Mouse (Mus musculus) cortical plate, adult 2 months (tissue): Measurements from ENCODE around the gene Tmprss13.

Experiments used
- CTCF ChIP-seq: fragments of 200-500 bp; IDR thresholded peaks from 2 replicates; pipeline ENCODE4 v1.5.1; 2011; ENCODE audit warnings: mild to moderate bottlenecking, control low read depth, low read length; ENCODE audit not compliant: insufficient read depth; ENCODE audit errors: extremely low read depth
- POLR2A ChIP-seq: fragments of 200-500 bp; IDR thresholded peaks from 2 replicates; pipeline ENCODE4 v1.6.1; 2011; ENCODE audit warnings: mild to moderate bottlenecking, low read length, control low read depth; ENCODE audit not compliant: insufficient read depth; ENCODE audit errors: extremely low read depth

DNA sequence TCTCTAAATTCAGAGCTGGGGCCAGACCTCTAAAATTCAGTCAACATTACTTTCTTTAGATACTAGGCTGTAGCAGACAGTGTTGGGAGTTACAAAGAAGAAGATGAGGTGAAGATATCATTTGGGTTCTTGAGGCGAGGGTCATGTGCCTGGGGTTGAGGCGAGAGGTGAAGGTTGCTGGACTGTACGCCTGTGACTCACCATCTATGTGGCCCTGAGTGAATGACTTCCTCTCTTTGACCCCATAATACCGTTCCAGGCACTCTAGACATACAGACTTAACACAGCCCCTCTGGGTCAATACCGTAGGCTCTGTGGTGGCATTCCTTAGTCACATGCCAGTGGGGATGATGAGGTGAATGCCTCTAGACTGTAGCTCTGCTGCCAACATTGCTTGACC is 36.4 kb upstream of the Tmprss13 start:
- no peak for TF ChIP-seq CTCF
- no peak for TF ChIP-seq POLR2A
